Mouse (Mus musculus): ENCODE measurements at regions not wholly inside any gene's neighbourhood (a gene's known extent, or its start where the extent isn't known, plus 50 kb on each side); places are given as distances from the start of the nearest gene placed in this dataset.

DNA sequence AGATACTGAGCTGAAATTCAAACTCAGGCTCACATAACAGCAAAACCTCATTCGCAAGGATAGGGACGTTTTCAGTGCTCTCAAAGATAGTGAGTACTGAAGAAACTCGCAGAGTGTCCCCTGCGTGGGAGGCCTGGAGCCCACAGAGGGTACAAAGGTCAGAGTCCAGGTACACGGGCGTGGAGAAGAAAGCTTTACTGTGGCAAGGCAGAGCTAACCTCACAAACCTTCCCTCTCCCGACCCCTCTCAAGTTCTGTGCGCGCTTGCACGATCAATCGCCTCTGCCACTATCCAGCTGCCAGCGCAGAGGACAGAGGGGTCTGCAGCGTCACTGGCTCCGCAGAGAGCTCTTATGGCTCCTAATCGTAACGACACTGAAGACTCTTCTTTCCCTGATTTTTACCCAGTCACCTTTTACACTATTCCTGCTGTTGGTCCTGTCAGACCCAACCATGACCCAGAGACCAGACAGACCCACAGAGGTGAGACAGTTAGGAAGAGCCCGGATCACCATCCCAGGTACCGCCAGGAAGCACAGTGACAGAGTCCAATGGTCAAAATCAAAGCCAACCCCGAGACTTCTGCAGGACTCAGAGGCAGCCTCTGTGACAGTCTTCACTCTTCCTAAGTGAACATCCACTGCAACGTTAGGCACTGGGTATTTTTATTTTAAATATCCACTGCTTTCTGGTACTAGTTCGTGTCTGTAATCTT is 51.6 kb upstream of the Gadd45a start:
- Histone ChIP-seq H3K27ac (ENCODE audit: insufficient read depth, low read depth, low read length, poor library complexity, severe bottlenecking) (no peak overlapping the region), H3K4me3 (ENCODE audit: insufficient read depth in 1 of 2, low read depth in 1 of 2, low read length in 2 of 2, poor library complexity in 1 of 2, severe bottlenecking in 1 of 2) (peak overlapping the region; percentile 23 to 46; a peak in 3 of 4 replicates), H3K36me3 (ENCODE audit: control insufficient read depth, insufficient read depth, low read length, poor library complexity, severe bottlenecking) (no peaks in the 10 kb centered on the region), H3K9ac (ENCODE audit: insufficient read depth, low read depth, low read length, poor library complexity, severe bottlenecking) (peak overlapping the region; percentile 56; the same call in 1 of the 2 replicates), H3K4me1 (ENCODE audit: control insufficient read depth in 2 of 2, insufficient read depth in 2 of 2, low read length in 2 of 2, poor library complexity in 1 of 2) (peaks cover 0 to 4% of the 10 kb centered on the region in 2 experiments; a peak in 1 of 4 replicates), H3K9me3 (ENCODE audit: control insufficient read depth, insufficient read depth, low read depth, low read length) (no peaks in the 10 kb centered on the region)
- in situ Hi-C loops (cut with MboI; ENCODE audit: low sequenced_read_pairs in 2 of 2, unreplicated experiment in 2 of 2), result no loop called here
- TF ChIP-seq ZC3H11A (IDR thresholded peaks at IDR 0.05; ENCODE audit: borderline replicate concordance, low read depth, low read length) (no peak), CHD2 (IDR thresholded peaks at IDR 0.05; ENCODE audit: low read depth, low read length) (no peak), ZNF384 (IDR thresholded peaks at IDR 0.05; ENCODE audit: low read depth, low read length) (no peak), HCFC1 (IDR thresholded peaks at IDR 0.05; ENCODE audit: borderline replicate concordance, insufficient read depth, low read length) (no peak), MAFK (IDR thresholded peaks at IDR 0.05; ENCODE audit: insufficient read depth, low read depth, low read length) (no peak)
- no peak for DNase-seq (ENCODE audit: low read depth, low spot score)

GRCm38 (mm10) chr6:67087837-67088440 is 50.7 kb upstream of the Gadd45a start:
- H3K9me3 ChIP-seq (ENCODE audit: control insufficient read depth, insufficient read depth, low read depth, low read length), result no peaks in the 10 kb centered on the region
- H3K4me1 ChIP-seq (ENCODE audit: control insufficient read depth in 2 of 2, insufficient read depth in 2 of 2, low read length in 2 of 2, poor library complexity in 1 of 2), result peaks cover 0 to 4% of the 10 kb centered on the region in 2 experiments; a peak in 1 of 4 replicates
- H3K36me3 ChIP-seq (ENCODE audit: control insufficient read depth, insufficient read depth, low read length, poor library complexity, severe bottlenecking), result no peaks in the 10 kb centered on the region
- DNase-seq (ENCODE audit: low read depth, low spot score), result no peak
- H3K4me3 ChIP-seq (ENCODE audit: insufficient read depth in 1 of 2, low read depth in 1 of 2, low read length in 2 of 2, poor library complexity in 1 of 2, severe bottlenecking in 1 of 2), result no peak overlapping the region
- no peak overlapping the region for H3K9ac ChIP-seq (ENCODE audit: insufficient read depth, low read depth, low read length, poor library complexity, severe bottlenecking)
- H3K27ac ChIP-seq (ENCODE audit: insufficient read depth, low read depth, low read length, poor library complexity, severe bottlenecking), result no peak overlapping the region
- in situ Hi-C loops (cut with MboI; ENCODE audit: low sequenced_read_pairs in 2 of 2, unreplicated experiment in 2 of 2), result no loop called here
- TF ChIP-seq ZC3H11A (IDR thresholded peaks at IDR 0.05; ENCODE audit: borderline replicate concordance, low read depth, low read length) (no peak), CHD2 (IDR thresholded peaks at IDR 0.05; ENCODE audit: low read depth, low read length) (no peak), MAFK (IDR thresholded peaks at IDR 0.05; ENCODE audit: insufficient read depth, low read depth, low read length) (no peak), ZNF384 (IDR thresholded peaks at IDR 0.05; ENCODE audit: low read depth, low read length) (no peak), HCFC1 (IDR thresholded peaks at IDR 0.05; ENCODE audit: borderline replicate concordance, insufficient read depth, low read length) (no peak)

GRCm38 (mm10) chr6:67087393-67087792 is 50.1 kb upstream of the Gadd45a start:
- TF ChIP-seq MAFK (IDR thresholded peaks at IDR 0.05; ENCODE audit: insufficient read depth, low read depth, low read length), result no peak
- no peak for TF ChIP-seq CHD2 (IDR thresholded peaks at IDR 0.05; ENCODE audit: low read depth, low read length)
- no peak for TF ChIP-seq ZC3H11A (IDR thresholded peaks at IDR 0.05; ENCODE audit: borderline replicate concordance, low read depth, low read length)
- TF ChIP-seq ZNF384 (IDR thresholded peaks at IDR 0.05; ENCODE audit: low read depth, low read length), result no peak
- no peak for TF ChIP-seq HCFC1 (IDR thresholded peaks at IDR 0.05; ENCODE audit: borderline replicate concordance, insufficient read depth, low read length)
- Histone ChIP-seq H3K9me3 (ENCODE audit: control insufficient read depth, insufficient read depth, low read depth, low read length) (no peaks in the 10 kb centered on the region), H3K9ac (ENCODE audit: insufficient read depth, low read depth, low read length, poor library complexity, severe bottlenecking) (no peak overlapping the region), H3K27ac (ENCODE audit: insufficient read depth, low read depth, low read length, poor library complexity, severe bottlenecking) (no peak overlapping the region), H3K4me1 (ENCODE audit: control insufficient read depth in 2 of 2, insufficient read depth in 2 of 2, low read length in 2 of 2, poor library complexity in 1 of 2) (peaks cover 0 to 4% of the 10 kb centered on the region in 2 experiments; a peak in 1 of 4 replicates), H3K36me3 (ENCODE audit: control insufficient read depth, insufficient read depth, low read length, poor library complexity, severe bottlenecking) (no peaks in the 10 kb centered on the region), H3K4me3 (ENCODE audit: insufficient read depth in 1 of 2, low read depth in 1 of 2, low read length in 2 of 2, poor library complexity in 1 of 2, severe bottlenecking in 1 of 2) (no peak overlapping the region)
- in situ Hi-C loops (cut with MboI; ENCODE audit: low sequenced_read_pairs in 2 of 2, unreplicated experiment in 2 of 2), result no loop called here
- no peak for DNase-seq (ENCODE audit: low read depth, low spot score)
